Mouse (Mus musculus): ENCODE results near the gene Dph1. TPM values are rescaled to one million over a fixed set of nuclear protein-coding genes. Genes with fewer than 3 reads are reported as not detected.
A peak's percentile ranks its signal among the peaks of the same experiment; 100 is the strongest.

The Dph1 gene
- total and polyA plus RNA-seq, 2 experiments: 11.3 to 53.5 TPM

DNA sequence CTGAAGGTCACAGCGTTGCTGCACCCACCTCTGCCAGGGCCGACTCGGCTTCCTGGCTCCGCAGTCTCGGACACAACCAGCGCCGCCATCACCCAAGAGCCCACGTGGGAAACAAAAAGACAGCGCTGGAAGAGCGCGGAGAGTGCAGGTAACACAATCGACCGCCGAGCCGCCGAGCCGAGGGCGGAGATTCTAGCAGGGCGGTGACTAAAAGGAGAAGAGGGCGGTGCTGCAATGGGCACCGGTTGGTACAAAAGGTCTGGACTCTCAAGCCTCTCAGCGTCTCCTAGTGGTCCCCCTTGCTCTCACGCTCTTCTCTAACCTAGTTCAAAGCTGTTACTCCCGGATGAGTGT is 693 bp downstream of the Dph1 start:
- under 1% methylated on average over 24 of the region's 24 CpGs for WGBS
- Histone ChIP-seq H3K27ac (replicated peaks; ENCODE audit: insufficient read depth, low read depth, low read length) (peak overlapping the region; percentile 62), H3K4me3 (ENCODE audit: insufficient read depth, low read depth, low read length) (peak overlapping the region; percentile 88), H3K79me2 (ENCODE audit: control insufficient read depth, insufficient read depth, low read length) (peaks cover 12% of the 10 kb centered on the region; the same call in 1 of the 2 replicates), H3K4me1 (ENCODE audit: control insufficient read depth, insufficient read depth, low read length) (0 out of 2 replicates have a peak, but pooled peaks cover 7% of the 10 kb centered on the region), H3K27me3 (ENCODE audit: control insufficient read depth, insufficient read depth, low read length) (no peaks in the 10 kb centered on the region), H3K36me3 (ENCODE audit: control insufficient read depth, insufficient read depth, low read length) (no peaks in the 10 kb centered on the region), H3K9ac (ENCODE audit: low read depth, low read length) (peak overlapping the region; percentile 76)
- DNase-seq (ENCODE audit: extremely low read depth, low read depth, low spot score): peak; percentile 84
- TF ChIP-seq POLR2A (IDR thresholded peaks at IDR 0.05; ENCODE audit: extremely low read depth, insufficient read depth, low read length) (peak; percentile 66; the same call in 1 of the 2 replicates), CTCF (IDR thresholded peaks at IDR 0.05; ENCODE audit: low read depth, low read length) (peak; percentile 24; the same call in 1 of the 2 replicates)

DNA sequence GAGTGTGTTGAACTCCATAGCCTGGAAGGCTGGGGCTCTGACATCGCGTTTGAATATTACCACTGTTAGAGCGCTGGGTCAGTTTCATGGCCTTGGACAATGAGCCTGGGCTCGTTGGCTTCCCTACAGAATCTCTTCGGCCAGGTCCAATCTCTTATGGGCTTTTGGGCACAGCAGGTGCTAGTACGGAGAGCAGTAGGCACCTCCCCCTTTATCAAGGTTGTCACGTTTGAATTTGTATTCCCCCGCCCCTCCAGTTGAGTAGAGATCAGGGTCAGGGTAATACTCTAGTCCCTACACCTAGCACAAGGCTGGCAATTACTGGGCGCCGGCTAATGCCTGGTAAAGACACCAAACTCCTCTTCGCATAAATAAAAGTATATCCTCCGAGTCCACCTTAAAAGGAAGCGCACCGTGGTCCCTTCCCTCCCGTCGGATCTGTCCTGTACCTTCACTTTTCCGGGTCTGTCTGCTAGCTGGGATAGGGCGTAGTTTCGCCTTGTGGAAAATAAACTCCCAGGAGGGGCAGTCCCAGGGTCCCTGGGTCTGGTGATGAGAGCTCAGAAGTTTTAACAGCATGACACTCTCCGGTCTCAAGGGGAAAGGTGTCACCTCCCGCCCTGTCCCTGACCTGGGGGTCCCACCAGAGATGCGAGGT is 1.2 kb downstream of the Dph1 start:
- peak overlapping the region; percentile 62 for H3K27ac ChIP-seq (replicated peaks; ENCODE audit: insufficient read depth, low read depth, low read length)

DNA sequence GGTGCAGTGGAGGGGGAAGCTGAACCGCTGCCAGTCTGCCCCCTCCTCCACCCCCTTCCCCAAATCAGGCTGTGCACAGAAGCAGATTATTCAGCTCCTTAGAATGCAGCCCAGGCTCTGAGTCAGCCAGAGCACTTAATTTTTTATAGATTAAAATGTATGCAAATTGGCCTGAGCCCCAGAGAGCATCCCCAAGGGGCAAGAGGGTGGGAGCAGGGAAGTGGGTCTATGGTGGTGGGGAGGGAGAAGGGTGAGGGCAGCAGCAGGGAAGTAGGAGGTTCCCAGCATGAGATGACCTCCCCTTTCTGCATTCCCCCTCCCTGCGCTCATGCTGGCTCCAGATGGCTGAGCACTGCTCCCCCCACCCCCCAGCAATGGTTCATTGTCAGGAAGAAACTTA is 6.1 kb downstream of the Dph1 start:
- H3K4me1 ChIP-seq (ENCODE audit: control insufficient read depth, insufficient read depth, low read length): 0 out of 2 replicates have a peak, but pooled peaks cover 4% of the 10 kb centered on the region
- no peak for DNase-seq (ENCODE audit: extremely low read depth, low read depth, low spot score)
- no peak overlapping the region for H3K27ac ChIP-seq (replicated peaks; ENCODE audit: insufficient read depth, low read depth, low read length)
- TF ChIP-seq POLR2A (IDR thresholded peaks at IDR 0.05; ENCODE audit: extremely low read depth, insufficient read depth, low read length) (no peak), CTCF (IDR thresholded peaks at IDR 0.05; ENCODE audit: low read depth, low read length) (no peak)
- H3K27me3 ChIP-seq (ENCODE audit: control insufficient read depth, insufficient read depth, low read length): no peaks in the 10 kb centered on the region
- H3K9ac ChIP-seq (ENCODE audit: low read depth, low read length): no peak overlapping the region
- peaks cover 5% of the 10 kb centered on the region; the same call in 1 of the 2 replicates for H3K79me2 ChIP-seq (ENCODE audit: control insufficient read depth, insufficient read depth, low read length)
- 97% methylated on average over 2 of the region's 2 CpGs for WGBS
- H3K4me3 ChIP-seq (ENCODE audit: insufficient read depth, low read depth, low read length): no peak overlapping the region
- H3K36me3 ChIP-seq (ENCODE audit: control insufficient read depth, insufficient read depth, low read length): no peaks in the 10 kb centered on the region

More for the DNA sequence above, 1.2 kb downstream of the Dph1 start:
- Histone ChIP-seq H3K27me3 (ENCODE audit: control insufficient read depth, insufficient read depth, low read length) (no peaks in the 10 kb centered on the region), H3K4me3 (ENCODE audit: insufficient read depth, low read depth, low read length) (peak overlapping the region; percentile 88), H3K36me3 (ENCODE audit: control insufficient read depth, insufficient read depth, low read length) (no peaks in the 10 kb centered on the region), H3K9ac (ENCODE audit: low read depth, low read length) (peak overlapping the region; percentile 76), H3K4me1 (ENCODE audit: control insufficient read depth, insufficient read depth, low read length) (0 out of 2 replicates have a peak, but pooled peaks cover 7% of the 10 kb centered on the region), H3K79me2 (ENCODE audit: control insufficient read depth, insufficient read depth, low read length) (peaks cover 8% of the 10 kb centered on the region; the same call in 1 of the 2 replicates)
- under 1% methylated on average over 22 of the region's 22 CpGs for WGBS
- peak; percentile 94 for DNase-seq (ENCODE audit: extremely low read depth, low read depth, low spot score)
- TF ChIP-seq CTCF (IDR thresholded peaks at IDR 0.05; ENCODE audit: low read depth, low read length) (no peak), POLR2A (IDR thresholded peaks at IDR 0.05; ENCODE audit: extremely low read depth, insufficient read depth, low read length) (no peak)

DNA sequence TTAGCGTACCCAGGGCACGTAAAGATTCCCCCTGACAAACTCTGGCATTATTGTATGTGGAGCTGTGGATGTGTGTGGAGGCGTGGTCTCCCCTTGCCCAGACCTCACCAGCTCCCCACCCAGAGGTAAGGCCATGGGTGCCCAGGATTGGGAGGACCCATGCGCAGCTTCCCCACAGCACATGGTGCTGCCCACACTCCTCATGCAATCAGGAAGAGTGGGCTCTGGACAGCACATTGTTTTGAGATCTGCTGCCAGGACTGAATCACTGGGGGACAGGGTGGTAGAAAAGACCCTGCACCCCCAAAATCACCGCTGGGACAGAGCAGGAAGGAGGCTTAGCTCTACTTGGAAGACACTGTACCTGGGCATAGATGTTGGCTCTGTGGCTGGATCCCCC is 6.5 kb downstream of the Dph1 start:
- TF ChIP-seq CTCF (IDR thresholded peaks at IDR 0.05; ENCODE audit: low read depth, low read length) (no peak), POLR2A (IDR thresholded peaks at IDR 0.05; ENCODE audit: extremely low read depth, insufficient read depth, low read length) (no peak)
- DNase-seq (ENCODE audit: extremely low read depth, low read depth, low spot score): no peak
- no peaks in the 10 kb centered on the region for H3K36me3 ChIP-seq (ENCODE audit: control insufficient read depth, insufficient read depth, low read length)

DNA sequence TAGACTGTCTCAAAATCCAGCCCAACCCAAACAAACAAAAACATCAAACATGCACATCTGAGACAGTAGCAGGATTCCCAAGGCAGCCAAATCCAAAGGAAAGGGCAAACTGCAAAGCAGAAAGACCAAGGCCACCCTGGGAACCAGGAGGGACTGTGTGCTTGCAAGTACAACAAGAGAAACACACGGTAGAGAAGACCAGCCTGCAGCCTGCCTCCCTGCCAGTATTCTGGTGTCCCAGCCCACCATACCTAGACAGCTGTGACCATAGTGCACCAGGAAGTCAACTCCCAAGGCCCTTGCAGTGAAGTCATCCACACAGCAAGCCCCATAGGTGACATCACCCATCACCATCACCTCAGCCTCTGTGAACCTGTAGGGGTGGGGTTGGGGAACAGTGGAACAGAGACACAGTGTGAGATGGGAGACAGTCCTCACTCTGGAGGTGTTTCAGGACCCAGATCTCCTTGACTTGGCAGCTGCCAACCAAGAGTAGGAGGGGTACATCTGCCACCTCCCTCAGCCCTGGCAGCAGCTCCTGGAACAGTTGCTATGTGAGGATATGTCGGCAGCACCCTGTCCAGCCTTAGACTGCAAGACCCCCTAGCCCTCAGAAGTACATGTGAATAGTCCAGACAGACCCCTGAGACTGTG is 7.0 kb downstream of the Dph1 start:
- no peak overlapping the region for H3K4me3 ChIP-seq (ENCODE audit: insufficient read depth, low read depth, low read length)
- TF ChIP-seq CTCF (IDR thresholded peaks at IDR 0.05; ENCODE audit: low read depth, low read length): no peak
- TF ChIP-seq POLR2A (IDR thresholded peaks at IDR 0.05; ENCODE audit: extremely low read depth, insufficient read depth, low read length): no peak
- no peak overlapping the region for H3K9ac ChIP-seq (ENCODE audit: low read depth, low read length)
- no peaks in the 10 kb centered on the region for H3K4me1 ChIP-seq (ENCODE audit: control insufficient read depth, insufficient read depth, low read length)
- H3K27me3 ChIP-seq (ENCODE audit: control insufficient read depth, insufficient read depth, low read length): no peaks in the 10 kb centered on the region
- peaks cover 5% of the 10 kb centered on the region; the same call in 1 of the 2 replicates for H3K79me2 ChIP-seq (ENCODE audit: control insufficient read depth, insufficient read depth, low read length)
- no peak overlapping the region for H3K27ac ChIP-seq (replicated peaks; ENCODE audit: insufficient read depth, low read depth, low read length)
- H3K36me3 ChIP-seq (ENCODE audit: control insufficient read depth, insufficient read depth, low read length): no peaks in the 10 kb centered on the region
- no peak for DNase-seq (ENCODE audit: extremely low read depth, low read depth, low spot score)
- WGBS: 82% methylated on average over 2 of the region's 2 CpGs

More for the DNA sequence above, 6.5 kb downstream of the Dph1 start:
- Histone ChIP-seq H3K4me3 (ENCODE audit: insufficient read depth, low read depth, low read length) (no peak overlapping the region), H3K27me3 (ENCODE audit: control insufficient read depth, insufficient read depth, low read length) (no peaks in the 10 kb centered on the region), H3K27ac (replicated peaks; ENCODE audit: insufficient read depth, low read depth, low read length) (no peak overlapping the region), H3K4me1 (ENCODE audit: control insufficient read depth, insufficient read depth, low read length) (0 out of 2 replicates have a peak, but pooled peaks cover 4% of the 10 kb centered on the region), H3K9ac (ENCODE audit: low read depth, low read length) (no peak overlapping the region), H3K79me2 (ENCODE audit: control insufficient read depth, insufficient read depth, low read length) (peaks cover 5% of the 10 kb centered on the region; the same call in 1 of the 2 replicates)
- WGBS: 96% methylated on average over 5 of the region's 5 CpGs

All from liver, adult 2 months (tissue).